Mouse (Mus musculus) liver, embryonic 11.5 days (tissue): ENCODE data around the gene Tbx2. TPM values are rescaled to one million over a fixed set of nuclear protein-coding genes. Genes with fewer than 3 reads are reported as not detected.

Source experiments
- ATAC-seq: fragments of 200-750 bp; cut with Nextera tagmentation; replicated peaks from 2 replicates; pipeline ENCODE4 v1.8.0; 2017; ENCODE audit warnings: moderate number of reproducible peaks, mild to moderate bottlenecking, moderate TSS enrichment, moderate library complexity; ENCODE audit not compliant: low FRiP score
- DNase-seq: peaks from one replicate; pipeline ENCODE4 v3.0.0-alpha.2; 2017; ENCODE audit warnings: low spot score
- H3K27ac ChIP-seq: fragments of 300-500 bp; sonication (generic); 2 replicates; pipeline ENCODE4 v1.5.1; 2014; ENCODE audit warnings: mild to moderate bottlenecking, low read depth, low read length, control low read depth
- H3K27me3 ChIP-seq: fragments of 300-500 bp; sonication (generic); replicated peaks from 2 replicates; pipeline ENCODE4 v1.6.1; 2014; ENCODE audit warnings: low read length, mixed read lengths; ENCODE audit not compliant: control insufficient read depth, insufficient read depth
- H3K36me3 ChIP-seq: fragments of 300-500 bp; sonication (generic); 2 replicates; pipeline ENCODE4 v1.6.1; 2014; ENCODE audit warnings: mild to moderate bottlenecking, low read length, moderate library complexity, mixed read lengths; ENCODE audit not compliant: control insufficient read depth, insufficient read depth
- H3K4me1 ChIP-seq: fragments of 300-500 bp; sonication (generic); replicated peaks from 2 replicates; pipeline ENCODE4 v1.6.1; 2014; ENCODE audit warnings: low read length, mixed read lengths; ENCODE audit not compliant: control insufficient read depth, insufficient read depth
- H3K4me2 ChIP-seq: fragments of 300-500 bp; sonication (generic); 2 replicates; pipeline ENCODE4 v1.6.1; 2014; ENCODE audit warnings: mild to moderate bottlenecking, control low read depth, moderate library complexity
- H3K4me3 ChIP-seq: fragments of 300-500 bp; sonication (generic); 2 replicates; pipeline ENCODE4 v1.5.1; 2014; ENCODE audit warnings: low read depth, low read length, control low read depth
- H3K9ac ChIP-seq: fragments of 300-500 bp; sonication (generic); 2 replicates; pipeline ENCODE4 v1.6.1; 2014; ENCODE audit warnings: low read depth, low read length, control low read depth
- H3K9me3 ChIP-seq: fragments of 300-500 bp; sonication (generic); 2 replicates; pipeline ENCODE4 v1.6.1; 2016; ENCODE audit warnings: low read length, inconsistent platforms, mixed read lengths; ENCODE audit not compliant: control insufficient read depth
- WGBS: fragments of 180-500 bp; shearing (Covaris S2); extraction: QIAGEN DNeasy Blood & Tissue Kit; methylation state at CpG from one replicate; pipeline ENCODE4 v1.1.7; 2014; 5-methylcytosine and 5-hydroxymethylcytosine counted together
- polyA plus RNA-seq: library from polyadenylated mRNA; unstranded; fragments of >200 nt; fragmentation: Nextera tagmentation; extraction: Ambion mirVana; gene quantifications from 2 replicates; pipeline ENCODE4 v1.2.1, GENCODE M21; 2014

Gene Tbx2
- polyA plus RNA-seq, 1 experiment from 2014 or later, result 3.2 TPM

DNA sequence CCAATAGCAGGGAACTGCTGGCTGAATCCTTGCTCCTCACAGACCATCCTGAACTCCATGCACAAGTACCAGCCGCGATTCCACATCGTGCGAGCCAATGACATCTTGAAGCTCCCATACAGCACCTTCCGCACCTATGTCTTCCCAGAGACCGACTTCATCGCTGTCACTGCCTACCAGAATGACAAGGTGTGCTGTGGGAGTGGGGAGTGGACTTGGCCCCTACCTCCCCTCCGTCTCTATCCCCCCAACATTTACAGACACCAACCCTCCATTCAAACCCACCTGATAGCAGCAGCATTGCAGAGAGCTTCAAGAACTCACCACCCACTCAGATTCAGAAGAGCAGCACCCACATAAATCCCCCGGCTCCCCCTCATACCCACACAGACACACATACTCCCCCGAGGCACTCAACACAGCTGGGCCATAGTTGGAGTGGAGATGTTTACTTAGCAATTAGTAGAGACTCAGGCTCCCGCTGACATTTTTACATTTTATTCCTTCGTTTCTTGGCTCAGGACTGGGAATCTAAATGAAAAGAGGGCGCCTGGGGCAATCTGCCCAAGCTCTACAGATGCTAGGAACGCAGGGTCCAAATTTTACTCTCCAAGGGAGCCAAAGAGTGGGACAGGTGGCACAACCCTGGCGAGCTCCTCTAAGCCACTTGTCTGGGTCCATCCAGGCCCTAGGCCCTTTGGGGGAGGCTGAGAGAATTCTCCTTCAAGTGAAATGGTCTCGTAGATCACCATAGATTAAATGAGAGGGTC lies 3.6 kb downstream of the Tbx2 start:
- Histone ChIP-seq H3K9ac (no peak overlapping the region), H3K27ac (no peak overlapping the region), H3K4me2 (peak overlapping the region; percentile 60), H3K27me3 (peaks cover 100% of the 10 kb centered on the region), H3K9me3 (no peaks in the 10 kb centered on the region), H3K4me3 (peak overlapping the region; percentile 62; the same call in 1 of the 2 replicates), H3K4me1 (peaks cover 25% of the 10 kb centered on the region), H3K36me3 (no peaks in the 10 kb centered on the region)
- ATAC-seq, result no peak
- no peak for DNase-seq
- WGBS, result 14% methylated on average over 16 of the region's 16 CpGs

DNA sequence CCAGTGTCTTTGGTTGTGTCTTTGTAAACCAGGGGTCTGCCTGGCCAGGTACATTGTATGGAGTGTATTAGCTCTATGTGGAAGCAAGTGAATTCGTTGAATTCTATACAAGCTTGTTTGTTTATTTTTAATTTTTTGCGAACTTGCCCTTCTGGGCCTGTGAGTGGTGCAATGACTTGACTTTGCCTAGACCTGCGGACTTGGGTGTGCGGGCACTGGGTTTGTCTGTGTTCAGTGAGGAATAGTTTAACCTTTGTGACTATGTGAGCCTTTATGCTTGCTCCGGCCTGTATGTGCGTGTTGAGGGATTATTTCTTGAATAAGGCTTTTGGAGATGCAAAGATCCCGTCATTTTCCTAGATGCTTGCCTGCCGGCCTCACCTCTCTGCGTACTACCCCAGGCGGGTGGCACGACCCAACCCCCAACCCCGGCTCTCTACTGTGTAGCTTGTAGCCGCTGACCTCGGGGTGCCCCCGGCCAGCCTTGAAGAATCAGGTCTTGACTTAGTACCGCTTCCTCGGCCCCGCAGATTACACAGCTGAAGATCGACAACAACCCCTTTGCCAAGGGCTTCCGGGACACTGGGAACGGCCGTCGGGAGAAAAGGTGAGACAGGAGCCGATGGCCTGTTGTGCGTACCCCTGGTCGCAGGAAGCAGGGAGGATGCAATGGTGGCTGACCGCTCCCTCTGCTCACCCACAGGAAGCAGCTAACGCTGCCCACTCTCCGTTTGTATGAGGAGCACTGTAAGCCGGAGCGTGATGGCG lies 4.4 kb downstream of the Tbx2 start:
- peak overlapping the region; percentile 60 for H3K4me2 ChIP-seq
- H3K4me3 ChIP-seq, result peak overlapping the region; percentile 38
- peaks cover 100% of the 10 kb centered on the region for H3K27me3 ChIP-seq
- no peak overlapping the region for H3K27ac ChIP-seq
- DNase-seq (no peak), ATAC-seq (no peak)
- H3K36me3 ChIP-seq, result no peaks in the 10 kb centered on the region
- 5% methylated on average over 32 of the region's 32 CpGs for WGBS
- H3K4me1 ChIP-seq, result peaks cover 23% of the 10 kb centered on the region
- H3K9me3 ChIP-seq, result no peaks in the 10 kb centered on the region
- 0 out of 2 replicates have a peak overlapping the region, but pooled peaks have one; percentile 35 for H3K9ac ChIP-seq

DNA sequence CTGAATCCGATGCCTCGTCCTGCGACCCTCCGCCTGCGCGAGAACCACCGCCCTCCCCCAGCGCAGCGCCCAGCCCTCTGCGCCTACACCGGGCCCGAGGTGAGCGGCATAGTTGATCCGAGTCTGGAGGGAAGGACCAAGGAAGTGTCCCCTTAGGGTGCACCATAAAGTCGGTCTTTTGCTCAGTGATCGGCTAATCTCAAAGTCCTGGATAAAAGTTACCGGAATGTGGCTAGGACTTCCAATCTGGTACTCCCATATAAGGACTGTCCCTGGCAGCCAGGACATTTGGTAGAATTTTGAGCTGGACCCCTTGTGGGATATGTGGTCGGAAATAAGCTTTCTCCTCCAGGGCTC lies 4.9 kb downstream of the Tbx2 start:
- H3K9me3 ChIP-seq, result no peaks in the 10 kb centered on the region
- H3K9ac ChIP-seq, result 0 out of 2 replicates have a peak overlapping the region, but pooled peaks have one; percentile 35
- peaks cover 17% of the 10 kb centered on the region for H3K4me1 ChIP-seq
- ATAC-seq (no peak), DNase-seq (no peak)
- H3K27ac ChIP-seq, result no peak overlapping the region
- H3K4me3 ChIP-seq, result peak overlapping the region; percentile 38
- H3K4me2 ChIP-seq, result peak overlapping the region; percentile 60
- H3K27me3 ChIP-seq, result peaks cover 100% of the 10 kb centered on the region
- WGBS, result 3% methylated on average over 18 of the region's 18 CpGs
- H3K36me3 ChIP-seq, result no peaks in the 10 kb centered on the region

DNA sequence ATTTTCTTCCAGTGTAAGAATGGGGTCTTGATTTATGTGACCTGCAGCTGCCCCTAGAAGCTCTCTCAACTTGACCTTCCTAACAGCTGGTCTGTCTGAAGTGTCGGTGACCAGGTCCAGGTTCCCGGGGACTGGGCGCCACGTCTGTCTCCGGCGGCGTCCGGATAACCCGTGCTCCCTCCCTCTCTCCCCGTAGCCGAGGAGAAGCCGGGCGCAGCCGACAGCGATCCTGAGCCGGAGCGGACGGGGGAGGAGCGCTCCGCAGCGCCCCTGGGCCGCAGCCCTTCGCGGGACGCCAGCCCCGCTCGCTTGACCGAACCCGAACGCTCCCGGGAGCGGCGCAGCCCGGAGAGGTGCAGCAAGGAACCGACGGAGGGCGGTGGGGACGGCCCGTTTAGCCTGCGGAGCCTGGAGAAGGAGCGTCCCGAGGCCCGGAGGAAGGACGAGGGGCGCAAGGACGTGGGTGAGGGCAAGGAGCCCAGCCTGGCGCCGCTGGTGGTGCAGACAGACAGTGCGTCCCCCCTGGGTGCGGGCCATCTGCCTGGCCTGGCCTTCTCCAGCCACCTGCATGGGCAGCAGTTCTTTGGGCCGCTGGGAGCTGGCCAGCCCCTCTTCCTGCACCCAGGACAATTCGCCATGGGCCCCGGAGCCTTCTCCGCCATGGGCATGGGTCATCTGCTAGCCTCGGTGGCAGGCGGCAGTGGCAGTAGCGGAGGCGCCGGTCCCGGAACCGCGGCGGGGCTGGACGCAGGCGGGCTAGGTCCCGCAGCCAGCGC lies 5.5 kb downstream of the Tbx2 start:
- Histone ChIP-seq H3K4me1 (peaks cover 14% of the 10 kb centered on the region), H3K9ac (peak overlapping the region; percentile 39), H3K36me3 (no peaks in the 10 kb centered on the region), H3K4me2 (peak overlapping the region; percentile 60), H3K27ac (no peak overlapping the region), H3K9me3 (no peaks in the 10 kb centered on the region), H3K27me3 (peaks cover 100% of the 10 kb centered on the region), H3K4me3 (peak overlapping the region; percentile 38)
- no peak for ATAC-seq
- peak; percentile 60 for DNase-seq
- under 1% methylated on average over 64 of the region's 67 CpGs for WGBS

DNA sequence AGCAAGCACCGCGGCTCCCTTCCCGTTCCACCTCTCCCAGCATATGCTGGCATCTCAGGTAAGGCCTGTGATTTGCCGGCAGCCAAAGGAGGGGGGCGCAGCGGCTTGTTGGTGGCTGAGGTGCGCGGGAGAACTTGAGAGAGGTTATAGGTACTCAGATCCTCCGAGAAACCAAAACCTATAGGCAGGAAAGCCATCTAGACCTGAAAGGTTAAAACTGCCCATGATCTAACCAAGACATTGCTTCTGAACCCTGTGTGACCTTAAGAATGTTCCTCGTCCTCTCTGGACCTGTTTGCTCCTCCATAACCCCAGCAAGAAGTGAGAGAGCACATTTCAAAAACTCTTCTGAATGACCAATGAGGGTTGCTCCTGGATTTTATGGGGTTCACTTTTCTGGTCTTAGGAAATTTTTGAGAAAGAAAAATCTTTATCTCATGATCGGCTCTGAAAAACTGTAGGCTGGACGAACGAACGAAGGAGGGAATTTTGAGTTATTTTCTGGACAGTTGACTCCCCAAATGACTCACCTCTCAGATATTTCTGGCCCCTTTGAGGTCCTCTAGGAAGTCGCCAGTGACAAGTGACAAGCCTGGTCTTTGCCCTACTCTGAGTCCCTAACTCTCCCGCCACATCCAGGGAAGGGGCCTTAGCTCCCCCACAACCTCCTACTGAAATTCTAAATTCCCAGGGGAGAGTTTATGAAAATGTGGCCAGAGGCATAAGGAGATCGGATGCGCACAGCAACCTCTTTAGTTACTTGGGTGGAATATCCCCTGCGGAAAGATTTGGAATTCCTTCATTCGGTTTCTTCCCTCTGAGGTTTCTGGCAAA lies 6.3 kb downstream of the Tbx2 start:
- H3K4me1 ChIP-seq, result peaks cover 11% of the 10 kb centered on the region
- peaks cover 99% of the 10 kb centered on the region for H3K27me3 ChIP-seq
- H3K4me2 ChIP-seq, result peak overlapping the region; percentile 60
- WGBS, result 12% methylated on average over 20 of the region's 20 CpGs
- ATAC-seq (no peak), DNase-seq (no peak)
- no peaks in the 10 kb centered on the region for H3K9me3 ChIP-seq
- no peaks in the 10 kb centered on the region for H3K36me3 ChIP-seq
- no peak overlapping the region for H3K27ac ChIP-seq
- H3K9ac ChIP-seq, result 0 out of 2 replicates have a peak overlapping the region, but pooled peaks have one; percentile 39
- peak overlapping the region; percentile 38 for H3K4me3 ChIP-seq

DNA sequence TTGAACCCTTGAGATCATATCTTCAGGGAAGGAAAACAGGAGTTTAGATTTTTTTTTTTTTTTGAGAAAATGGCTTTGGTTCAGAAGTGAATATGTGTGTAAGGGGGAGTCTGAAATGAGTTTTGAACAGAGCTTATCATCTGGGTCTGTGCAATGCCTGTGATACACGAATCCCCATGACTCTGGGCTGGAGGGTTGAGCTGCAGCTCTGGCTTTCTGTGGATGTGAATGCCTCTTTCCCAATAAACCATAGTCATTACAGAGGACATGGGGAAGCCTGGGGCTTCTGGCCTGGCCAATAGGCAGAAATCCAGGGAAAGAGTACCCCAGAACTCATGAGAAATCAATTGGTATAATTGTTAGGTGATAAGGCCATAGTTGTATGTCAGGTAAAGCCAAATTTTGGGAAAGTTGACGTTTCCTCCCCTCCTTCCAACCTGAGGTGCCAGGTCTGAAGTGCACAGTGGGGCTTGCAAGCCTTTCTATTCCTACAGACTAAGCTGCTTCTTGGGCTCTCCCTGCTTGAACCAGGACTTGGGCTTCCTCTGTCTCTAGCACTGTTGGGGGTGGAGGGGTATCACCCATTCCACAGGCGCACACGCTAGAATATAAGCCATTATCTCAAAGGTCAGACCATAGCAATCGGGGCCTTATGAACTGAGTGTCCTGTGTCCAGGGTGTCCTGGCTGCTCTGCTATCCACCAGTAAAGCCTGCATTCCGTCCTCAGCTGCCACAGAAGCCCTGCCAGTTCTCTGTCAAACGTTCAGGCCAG lies 7.1 kb downstream of the Tbx2 start:
- no peak for DNase-seq
- H3K9me3 ChIP-seq, result no peaks in the 10 kb centered on the region
- no peak overlapping the region; the same call in 1 of the 2 replicates for H3K4me3 ChIP-seq
- peaks cover 15% of the 10 kb centered on the region for H3K4me1 ChIP-seq
- H3K9ac ChIP-seq, result no peak overlapping the region
- H3K4me2 ChIP-seq, result no peak overlapping the region; the same call in 1 of the 2 replicates
- H3K36me3 ChIP-seq, result no peaks in the 10 kb centered on the region
- H3K27me3 ChIP-seq, result peaks cover 97% of the 10 kb centered on the region
- 13% methylated on average over 7 of the region's 7 CpGs for WGBS
- H3K27ac ChIP-seq, result no peak overlapping the region
- ATAC-seq, result no peak

DNA sequence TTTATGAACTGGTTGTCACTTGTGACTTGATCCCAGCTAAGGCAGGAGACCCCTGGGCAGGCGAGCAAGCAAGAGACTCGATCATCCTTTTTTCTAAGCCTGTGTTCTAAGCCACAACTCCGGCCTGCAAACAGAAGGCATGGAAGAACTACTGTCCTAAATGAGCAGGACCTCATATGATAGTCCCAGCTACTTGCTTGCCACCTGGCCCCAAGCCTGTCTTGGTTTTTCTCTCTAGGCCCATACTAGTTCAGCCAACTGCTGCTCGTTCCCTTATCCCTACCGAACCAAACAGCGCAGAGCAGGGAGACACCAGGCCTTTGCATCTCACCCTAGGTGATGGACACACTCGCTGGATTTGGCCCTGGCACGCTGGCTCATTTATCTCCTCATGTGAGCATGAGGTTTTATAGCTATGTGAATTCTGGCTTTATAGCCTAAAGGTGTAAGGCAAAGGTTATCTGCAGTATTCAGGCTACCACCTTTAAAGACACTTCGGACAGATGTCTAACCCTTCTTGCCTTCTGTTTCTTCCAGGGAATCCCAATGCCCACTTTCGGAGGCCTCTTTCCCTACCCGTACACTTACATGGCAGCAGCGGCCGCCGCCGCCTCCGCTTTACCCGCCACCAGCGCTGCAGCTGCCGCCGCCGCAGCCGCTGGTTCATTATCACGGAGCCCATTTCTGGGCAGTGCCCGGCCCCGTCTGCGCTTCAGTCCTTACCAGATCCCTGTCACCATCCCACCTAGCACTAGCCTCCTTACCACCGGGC lies 7.9 kb downstream of the Tbx2 start:
- WGBS, result 7% methylated on average over 27 of the region's 27 CpGs
- H3K4me3 ChIP-seq, result peak overlapping the region; percentile 13
- H3K36me3 ChIP-seq, result no peaks in the 10 kb centered on the region
- peak overlapping the region; percentile 47 for H3K4me2 ChIP-seq
- ATAC-seq, result no peak
- peaks cover 17% of the 10 kb centered on the region for H3K4me1 ChIP-seq
- H3K27me3 ChIP-seq, result peaks cover 97% of the 10 kb centered on the region
- H3K9ac ChIP-seq, result 0 out of 2 replicates have a peak overlapping the region, but pooled peaks have one; percentile 12
- no peak overlapping the region for H3K27ac ChIP-seq
- no peaks in the 10 kb centered on the region for H3K9me3 ChIP-seq
- DNase-seq, result no peak
